Mouse (Mus musculus): Measurements from ENCODE around the gene Gm10644. TPM values are rescaled to one million over a fixed set of nuclear protein-coding genes. Genes with fewer than 3 reads are reported as not detected.

Gm10644 gene
- polyA plus RNA-seq, 1 experiment from 2014 or later: 0.13 TPM

- H3K4me1 ChIP-seq (replicated peaks; ENCODE audit: control insufficient read depth, insufficient read depth): peaks cover 10% of the 10 kb centered on the region
- H3K4me2 ChIP-seq (replicated peaks; ENCODE audit: low read depth): peak overlapping the region; percentile 92
- H3K9me3 ChIP-seq (ENCODE audit: control insufficient read depth, low read length): no peaks in the 10 kb centered on the region
- H3K36me3 ChIP-seq (ENCODE audit: control insufficient read depth, insufficient read depth, low read length): peaks cover 6% of the 10 kb centered on the region
- H3K4me3 ChIP-seq (ENCODE audit: low read depth, low read length): peak overlapping the region; percentile 71
- DNase-seq (ENCODE audit: low spot score) (peak; percentile 89), ATAC-seq (ENCODE audit: low FRiP score, low TSS enrichment) (peak; percentile 87)
- peak overlapping the region; percentile 92 for H3K27ac ChIP-seq (replicated peaks)
- no peaks in the 10 kb centered on the region for H3K27me3 ChIP-seq (ENCODE audit: control insufficient read depth, insufficient read depth, low read length)
- H3K9ac ChIP-seq (ENCODE audit: low read length): peak overlapping the region; percentile 66
- WGBS: 1% methylated on average over 46 of the region's 103 CpGs
- TF ChIP-seq CTCF (IDR thresholded peaks at IDR 0.05; ENCODE audit: low read depth) (no peak), EP300 (optimal IDR thresholded peaks at IDR 0.05) (no peak)
These were observed 41.8 kb upstream of the Gm10644 start for GRCm38 (mm10) chr8:83996567-83997505.

DNA sequence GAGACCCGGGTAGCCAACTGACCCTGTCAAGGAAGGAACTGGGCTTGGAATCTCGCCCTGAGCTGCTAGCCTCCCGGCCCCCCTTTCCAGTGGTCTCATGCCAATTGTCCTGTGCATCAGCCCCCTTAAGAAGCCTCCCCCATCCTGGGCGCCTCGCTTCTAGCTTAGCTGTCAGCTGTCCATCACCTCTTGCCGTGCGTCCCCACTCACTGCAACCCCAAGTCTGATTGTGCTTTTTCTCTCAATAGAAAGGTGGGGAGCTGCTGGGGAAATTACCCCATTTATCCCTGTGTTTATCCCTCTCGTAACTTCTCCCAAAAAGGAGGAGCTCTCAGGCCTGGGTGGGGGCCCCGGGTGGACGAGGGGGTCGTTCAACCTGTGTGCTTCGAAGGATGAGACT is 41.0 kb upstream of the Gm10644 start:
- no peak for TF ChIP-seq CTCF (IDR thresholded peaks at IDR 0.05; ENCODE audit: low read depth)
- no peak for TF ChIP-seq EP300 (optimal IDR thresholded peaks at IDR 0.05)
- 32% methylated on average over 12 of the region's 12 CpGs for WGBS
- no peaks in the 10 kb centered on the region for H3K27me3 ChIP-seq (ENCODE audit: control insufficient read depth, insufficient read depth, low read length)
- no peak overlapping the region for H3K9ac ChIP-seq (ENCODE audit: low read length)
- no peak overlapping the region for H3K4me3 ChIP-seq (ENCODE audit: low read depth, low read length)
- peak overlapping the region; percentile 92; the same call in 1 of the 2 replicates for H3K27ac ChIP-seq (replicated peaks)
- ATAC-seq (ENCODE audit: low FRiP score, low TSS enrichment): no peak
- peaks cover 10% of the 10 kb centered on the region for H3K4me1 ChIP-seq (replicated peaks; ENCODE audit: control insufficient read depth, insufficient read depth)
- H3K4me2 ChIP-seq (replicated peaks; ENCODE audit: low read depth): peak overlapping the region; percentile 92
- no peak for DNase-seq (ENCODE audit: low spot score)
- peaks cover 7% of the 10 kb centered on the region for H3K36me3 ChIP-seq (ENCODE audit: control insufficient read depth, insufficient read depth, low read length)
- H3K9me3 ChIP-seq (ENCODE audit: control insufficient read depth, low read length): no peaks in the 10 kb centered on the region

GRCm38 (mm10) chr8:83994030-83994429 is 39.0 kb upstream of the Gm10644 start:
- ATAC-seq (ENCODE audit: low FRiP score, low TSS enrichment): no peak
- Histone ChIP-seq H3K27me3 (ENCODE audit: control insufficient read depth, insufficient read depth, low read length) (no peaks in the 10 kb centered on the region), H3K4me3 (ENCODE audit: low read depth, low read length) (no peak overlapping the region), H3K9ac (ENCODE audit: low read length) (no peak overlapping the region), H3K4me2 (replicated peaks; ENCODE audit: low read depth) (no peak overlapping the region), H3K9me3 (ENCODE audit: control insufficient read depth, low read length) (no peaks in the 10 kb centered on the region), H3K27ac (replicated peaks) (no peak overlapping the region), H3K4me1 (replicated peaks; ENCODE audit: control insufficient read depth, insufficient read depth) (peaks cover 4% of the 10 kb centered on the region), H3K36me3 (ENCODE audit: control insufficient read depth, insufficient read depth, low read length) (peaks cover 8% of the 10 kb centered on the region)
- no peak for DNase-seq (ENCODE audit: low spot score)
- 72% methylated on average over 3 of the region's 3 CpGs for WGBS
- no peak for TF ChIP-seq CTCF (IDR thresholded peaks at IDR 0.05; ENCODE audit: low read depth)
- no peak for TF ChIP-seq EP300 (optimal IDR thresholded peaks at IDR 0.05)

DNA sequence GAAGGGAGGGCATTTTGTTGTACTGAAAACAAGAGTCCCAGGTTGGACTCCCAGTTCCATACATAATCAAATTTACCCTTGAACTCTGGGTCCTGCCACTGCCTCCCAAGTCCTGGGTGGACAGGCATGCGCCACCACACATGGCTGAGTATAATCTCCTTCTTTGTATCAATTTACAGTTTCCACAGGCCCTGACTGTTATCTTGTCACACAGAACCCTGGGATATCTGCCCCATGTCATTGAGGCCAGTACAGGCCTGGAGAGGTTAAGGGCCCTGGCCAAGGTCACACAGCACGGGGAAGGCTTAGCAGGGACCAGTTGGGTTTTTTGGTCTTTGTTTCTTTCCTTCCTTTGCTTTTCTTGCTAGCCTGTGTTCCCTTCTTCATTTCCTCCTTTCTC is 37.5 kb upstream of the Gm10644 start:
- Histone ChIP-seq H3K4me2 (replicated peaks; ENCODE audit: low read depth) (no peak overlapping the region), H3K9me3 (ENCODE audit: control insufficient read depth, low read length) (no peaks in the 10 kb centered on the region)
- TF ChIP-seq CTCF (IDR thresholded peaks at IDR 0.05; ENCODE audit: low read depth) (no peak), EP300 (optimal IDR thresholded peaks at IDR 0.05) (no peak)

DNA sequence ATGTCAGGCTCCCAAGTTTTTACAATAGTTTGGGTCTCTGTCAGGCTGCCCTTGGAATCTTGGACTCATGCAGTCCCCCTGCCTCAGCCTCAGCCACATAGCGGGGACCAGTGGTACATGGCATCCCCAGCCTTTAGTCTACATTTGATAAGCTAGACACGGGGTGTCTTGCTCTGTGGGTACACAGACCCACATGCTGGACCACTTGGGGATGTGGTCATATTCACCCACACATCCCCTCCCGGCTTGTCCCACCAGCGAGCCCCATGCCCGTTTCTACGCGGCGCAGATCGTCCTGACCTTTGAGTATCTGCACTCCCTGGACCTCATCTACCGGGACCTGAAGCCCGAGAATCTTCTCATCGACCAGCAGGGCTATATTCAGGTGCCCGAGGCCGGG is 35.2 kb upstream of the Gm10644 start:
- Histone ChIP-seq H3K4me3 (ENCODE audit: low read depth, low read length) (no peak overlapping the region), H3K27ac (replicated peaks) (no peak overlapping the region), H3K4me1 (replicated peaks; ENCODE audit: control insufficient read depth, insufficient read depth) (no peaks in the 10 kb centered on the region), H3K27me3 (ENCODE audit: control insufficient read depth, insufficient read depth, low read length) (no peaks in the 10 kb centered on the region), H3K4me2 (replicated peaks; ENCODE audit: low read depth) (no peak overlapping the region), H3K9ac (ENCODE audit: low read length) (no peak overlapping the region), H3K36me3 (ENCODE audit: control insufficient read depth, insufficient read depth, low read length) (peaks cover 19% of the 10 kb centered on the region), H3K9me3 (ENCODE audit: control insufficient read depth, low read length) (no peaks in the 10 kb centered on the region)
- 96% methylated on average over 14 of the region's 14 CpGs for WGBS
- ATAC-seq (ENCODE audit: low FRiP score, low TSS enrichment) (no peak), DNase-seq (ENCODE audit: low spot score) (no peak)
- no peak for TF ChIP-seq EP300 (optimal IDR thresholded peaks at IDR 0.05)

More for the DNA sequence above, 37.5 kb upstream of the Gm10644 start:
- Histone ChIP-seq H3K27ac (replicated peaks) (no peak overlapping the region), H3K4me1 (replicated peaks; ENCODE audit: control insufficient read depth, insufficient read depth) (no peaks in the 10 kb centered on the region), H3K9ac (ENCODE audit: low read length) (no peak overlapping the region), H3K36me3 (ENCODE audit: control insufficient read depth, insufficient read depth, low read length) (peaks cover 13% of the 10 kb centered on the region), H3K4me3 (ENCODE audit: low read depth, low read length) (no peak overlapping the region), H3K27me3 (ENCODE audit: control insufficient read depth, insufficient read depth, low read length) (no peaks in the 10 kb centered on the region)
- ATAC-seq (ENCODE audit: low FRiP score, low TSS enrichment) (no peak), DNase-seq (ENCODE audit: low spot score) (no peak)
- 88% methylated on average over 2 of the region's 2 CpGs for WGBS

DNA sequence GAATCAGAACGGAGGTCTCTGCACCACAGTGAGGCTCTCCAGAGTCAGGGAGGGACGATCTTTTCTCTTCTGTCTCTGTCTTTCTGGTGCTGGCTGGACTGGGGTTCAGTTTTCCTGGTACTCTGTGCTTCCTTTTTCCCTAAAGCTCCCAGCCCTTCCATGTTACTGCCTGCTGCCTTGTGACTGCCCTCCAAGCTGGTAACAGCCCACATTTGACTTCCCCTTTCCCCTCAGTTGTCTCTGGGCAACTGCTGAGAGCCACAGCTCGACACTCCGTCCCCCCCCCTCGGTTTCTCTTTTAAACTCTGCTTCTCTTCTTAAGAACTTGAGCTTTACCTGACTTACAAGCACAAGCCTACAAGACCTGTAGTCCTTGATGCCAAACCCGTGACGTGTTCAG is 34.2 kb upstream of the Gm10644 start:
- WGBS: 79% methylated on average over 7 of the region's 7 CpGs
- no peak for DNase-seq (ENCODE audit: low spot score)
- Histone ChIP-seq H3K4me3 (ENCODE audit: low read depth, low read length) (no peak overlapping the region), H3K9ac (ENCODE audit: low read length) (no peak overlapping the region), H3K4me1 (replicated peaks; ENCODE audit: control insufficient read depth, insufficient read depth) (no peaks in the 10 kb centered on the region), H3K9me3 (ENCODE audit: control insufficient read depth, low read length) (no peaks in the 10 kb centered on the region), H3K4me2 (replicated peaks; ENCODE audit: low read depth) (no peak overlapping the region), H3K27ac (replicated peaks) (no peak overlapping the region), H3K36me3 (ENCODE audit: control insufficient read depth, insufficient read depth, low read length) (peaks cover 17% of the 10 kb centered on the region), H3K27me3 (ENCODE audit: control insufficient read depth, insufficient read depth, low read length) (no peaks in the 10 kb centered on the region)
- no peak for TF ChIP-seq EP300 (optimal IDR thresholded peaks at IDR 0.05)
- TF ChIP-seq CTCF (IDR thresholded peaks at IDR 0.05; ENCODE audit: low read depth): no peak
- no peak for ATAC-seq (ENCODE audit: low FRiP score, low TSS enrichment)

Data from stomach, postnatal 0 days (tissue).